ENCODE assay signal across 20 mouse cellular contexts in genomic region chr11:11727936-11728556, GRCm38 (mm10). TPM values are rescaled to one million over a fixed set of nuclear protein-coding genes. Genes with fewer than 3 reads are reported as not detected.
DNase-seq lines count a peak whose midpoint lies in the region; ATAC-seq and TF ChIP-seq lines count a peak whose summit lies in the region.
"Had no signal": no experiment of that assay in that cellular context is flagged by ENCODE, and none has a peak within 500 bp of the region (broad histone marks: within the 10 kb centered on the region; RNA-seq: fewer than 3 reads in every experiment).

No protein-coding gene starts in this region.

- no peak for TF ChIP-seq EP300 in CH12.LX (IDR thresholded peaks at IDR 0.05; ENCODE audit: low read length)
- peak; percentile 86 for TF ChIP-seq EP300 in liver, postnatal 0 days (IDR thresholded peaks at IDR 0.05; ENCODE audit: low read depth)

- H3K27ac ChIP-seq in heart, embryonic 11.5 days (ENCODE audit: low read depth, low read length): peak overlapping the region; percentile 91
- peak overlapping the region; percentile 8 for H3K27ac ChIP-seq in CH12.LX (ENCODE audit: insufficient read depth, low read depth)
- peak overlapping the region; percentile 94 for H3K27ac ChIP-seq in liver, postnatal 0 days (ENCODE audit: low read depth)
- H3K27ac ChIP-seq in embryonic facial prominence, embryonic 10.5 days (replicated peaks): no peak overlapping the region
- H3K27ac ChIP-seq in hindbrain, embryonic 11.5 days (ENCODE audit: low read depth, low read length): no peak overlapping the region
- H3K27ac ChIP-seq: forebrain, embryonic 13.5 days; hindbrain, postnatal 0 days; limb, embryonic 13.5 days; midbrain, embryonic 12.5 days; neural tube, embryonic 15.5 days had no signal

- TF ChIP-seq RAD21 in CH12.LX (IDR thresholded peaks at IDR 0.05; ENCODE audit: low read depth, low read length): no peak

- no peak overlapping the region for H3K9ac ChIP-seq in heart, embryonic 11.5 days (ENCODE audit: low read depth, low read length)
- H3K9ac ChIP-seq in CH12.LX (ENCODE audit: insufficient read depth, low read depth): no peak overlapping the region
- H3K9ac ChIP-seq in liver, postnatal 0 days (replicated peaks): no peak overlapping the region
- no peak overlapping the region for H3K9ac ChIP-seq in hindbrain, embryonic 11.5 days (ENCODE audit: low read depth, low read length)
- H3K9ac ChIP-seq: forebrain, embryonic 13.5 days; heart, embryonic 13.5 days; limb, embryonic 13.5 days; midbrain, embryonic 12.5 days; neural tube, embryonic 15.5 days had no signal

- H3K9me3 ChIP-seq in heart, embryonic 11.5 days (replicated peaks; ENCODE audit: control insufficient read depth, low read length): no peaks in the 10 kb centered on the region
- H3K9me3 ChIP-seq in CH12.LX (replicated peaks; ENCODE audit: low read length): peaks cover 4% of the 10 kb centered on the region
- no peaks in the 10 kb centered on the region for H3K9me3 ChIP-seq in liver, postnatal 0 days (ENCODE audit: low read length)
- H3K9me3 ChIP-seq in embryonic facial prominence, embryonic 10.5 days: no peaks in the 10 kb centered on the region
- no peaks in the 10 kb centered on the region for H3K9me3 ChIP-seq in hindbrain, embryonic 11.5 days (ENCODE audit: control insufficient read depth, low read length)
- H3K9me3 ChIP-seq: forebrain, embryonic 13.5 days; heart, embryonic 13.5 days; limb, embryonic 13.5 days; midbrain, embryonic 12.5 days; neural tube, embryonic 15.5 days had no signal

- TF ChIP-seq POLR2A in CH12.LX (IDR thresholded peaks at IDR 0.05; ENCODE audit: low read depth, low read length): no peak

- no peaks in the 10 kb centered on the region for H3K27me3 ChIP-seq in heart, embryonic 11.5 days (ENCODE audit: control insufficient read depth, insufficient read depth, low read length)
- no peaks in the 10 kb centered on the region for H3K27me3 ChIP-seq in CH12.LX (replicated peaks)
- H3K27me3 ChIP-seq in liver, postnatal 0 days (ENCODE audit: insufficient read depth, low read length): no peaks in the 10 kb centered on the region
- no peaks in the 10 kb centered on the region for H3K27me3 ChIP-seq in embryonic facial prominence, embryonic 10.5 days (replicated peaks; ENCODE audit: low read depth, poor library complexity, severe bottlenecking)
- H3K27me3 ChIP-seq in hindbrain, embryonic 11.5 days (ENCODE audit: control insufficient read depth, insufficient read depth, low read length): no peaks in the 10 kb centered on the region
- H3K27me3 ChIP-seq: forebrain, embryonic 13.5 days; heart, embryonic 13.5 days; limb, embryonic 13.5 days; midbrain, embryonic 12.5 days; neural tube, embryonic 15.5 days had no signal

- in situ Hi-C loops in CH12.LX (cut with MboI; ENCODE audit: low pct_ligation_motif_present, low pct_unique_long_range_greater_than_20kb, low sequenced_read_pairs): no loop called here

- H3K4me2 ChIP-seq in heart, embryonic 11.5 days: no peak overlapping the region
- no peak overlapping the region for H3K4me2 ChIP-seq in CH12.LX (ENCODE audit: insufficient read depth, low read depth, poor library complexity, severe bottlenecking)
- H3K4me2 ChIP-seq in liver, postnatal 0 days (ENCODE audit: low read depth, low read length): no peak overlapping the region
- no peak overlapping the region for H3K4me2 ChIP-seq in hindbrain, embryonic 11.5 days (replicated peaks; ENCODE audit: low read depth, low read length)
- H3K4me2 ChIP-seq: forebrain, embryonic 13.5 days; heart, embryonic 13.5 days; limb, embryonic 13.5 days; midbrain, embryonic 12.5 days; neural tube, embryonic 15.5 days had no signal

- whole genome bisulfite sequencing in heart, embryonic 11.5 days (ENCODE audit: insufficient replicate concordance): 81% methylated on average over 10 of the region's 10 CpGs
- 71% methylated on average over 10 of the region's 10 CpGs for WGBS in liver, postnatal 0 days (ENCODE audit: insufficient replicate concordance)
- 90% methylated on average over 10 of the region's 10 CpGs for WGBS in embryonic facial prominence, embryonic 10.5 days
- WGBS in hindbrain, embryonic 11.5 days: 89% methylated on average over 10 of the region's 10 CpGs

- H3K36me3 ChIP-seq in heart, embryonic 11.5 days (ENCODE audit: control insufficient read depth, insufficient read depth, low read length): no peaks in the 10 kb centered on the region
- H3K36me3 ChIP-seq in CH12.LX (replicated peaks in 1 of 2; ENCODE audit: control insufficient read depth in 1 of 2, insufficient read depth in 1 of 2, low read length in 1 of 2): peaks cover 23 to 72% of the 10 kb centered on the region in 2 experiments
- peaks cover 9% of the 10 kb centered on the region; the same call in 1 of the 2 replicates for H3K36me3 ChIP-seq in liver, postnatal 0 days (replicated peaks; ENCODE audit: insufficient read depth, low read length)
- no peaks in the 10 kb centered on the region for H3K36me3 ChIP-seq in embryonic facial prominence, embryonic 10.5 days (replicated peaks)
- no peaks in the 10 kb centered on the region for H3K36me3 ChIP-seq in hindbrain, embryonic 11.5 days (ENCODE audit: control insufficient read depth, insufficient read depth, low read length)
- H3K36me3 ChIP-seq: heart, embryonic 13.5 days; limb, embryonic 13.5 days; midbrain, embryonic 12.5 days; neural tube, embryonic 15.5 days had no signal

- DNase-seq in heart, postnatal 14 days: no peak
- DNase-seq in CH12.LX (ENCODE audit: extremely low read depth): no peak
- peak; percentile 48 for DNase-seq in induced T-regulatory cell, adult 2 months (ENCODE audit: low read depth)
- DNase-seq in liver, postnatal 0 days: no peak
- DNase-seq in embryonic facial prominence, embryonic 10.5 days (ENCODE audit: low spot score): no peak
- no peak for DNase-seq in hindbrain, embryonic 11.5 days (ENCODE audit: low spot score)
- no peak for DNase-seq in lung, postnatal 4 days
- DNase-seq: adrenal gland, postnatal 25 days; cerebellum, adult 9-11 months; heart, postnatal 4 days; kidney, adult 18-20 months; kidney, postnatal 25 days had no signal

- intact Hi-C loops in heart, postnatal 14 days (cut with DNase I): no loop called here

- dilution Hi-C loops in CH12.LX (cut with MboI; ENCODE audit: extremely low pct_ligation_motif_present, extremely low pct_unique_long_range_greater_than_20kb, low sequenced_read_pairs): no loop called here

- 0 out of 2 replicates have a peak, but pooled peaks cover 2% of the 10 kb centered on the region for H3K4me1 ChIP-seq in heart, embryonic 11.5 days (ENCODE audit: control insufficient read depth, insufficient read depth, low read length)
- peaks cover 61 to 99% of the 10 kb centered on the region in 2 experiments for H3K4me1 ChIP-seq in CH12.LX (ENCODE audit: control insufficient read depth in 1 of 2, insufficient read depth in 2 of 2)
- H3K4me1 ChIP-seq in liver, postnatal 0 days (ENCODE audit: insufficient read depth): peaks cover 67% of the 10 kb centered on the region
- no peaks in the 10 kb centered on the region for H3K4me1 ChIP-seq in embryonic facial prominence, embryonic 10.5 days
- H3K4me1 ChIP-seq in hindbrain, embryonic 11.5 days (replicated peaks; ENCODE audit: control insufficient read depth, insufficient read depth, low read length): no peaks in the 10 kb centered on the region
- H3K4me1 ChIP-seq: forebrain, embryonic 13.5 days; heart, embryonic 13.5 days; limb, embryonic 13.5 days; midbrain, embryonic 12.5 days; neural tube, embryonic 15.5 days had no signal

- ATAC-seq in heart, embryonic 11.5 days (replicated peaks; ENCODE audit: insufficient number of reproducible peaks, low FRiP score, low TSS enrichment): no peak
- ATAC-seq in liver, postnatal 0 days: no peak
- no peak for ATAC-seq in hindbrain, embryonic 11.5 days (ENCODE audit: low FRiP score)
- ATAC-seq: forebrain, embryonic 13.5 days; hindbrain, postnatal 0 days; lung, postnatal 0 days had no signal

- H3K79me2 ChIP-seq in CH12.LX (replicated peaks; ENCODE audit: control insufficient read depth, extremely low read depth, insufficient read depth, poor library complexity, severe bottlenecking): peaks cover 92% of the 10 kb centered on the region

- H3K4me3 ChIP-seq in heart, embryonic 11.5 days (ENCODE audit: low read depth, low read length): no peak overlapping the region
- no peak overlapping the region for H3K4me3 ChIP-seq in CH12.LX (replicated peaks in 1 of 3; ENCODE audit: low read depth in 2 of 3, low read length in 2 of 3, poor library complexity in 1 of 3)
- H3K4me3 ChIP-seq in liver, postnatal 0 days (ENCODE audit: low read depth, low read length): no peak overlapping the region
- H3K4me3 ChIP-seq in embryonic facial prominence, embryonic 10.5 days: no peak overlapping the region
- no peak overlapping the region for H3K4me3 ChIP-seq in hindbrain, embryonic 11.5 days (ENCODE audit: low read depth, low read length)
- H3K4me3 ChIP-seq: forebrain, embryonic 13.5 days; heart, embryonic 13.5 days; limb, embryonic 13.5 days; midbrain, embryonic 12.5 days; neural tube, embryonic 15.5 days had no signal

- TF ChIP-seq CTCF in CH12.LX (conservative IDR thresholded peaks at IDR 0.05 in 1 of 2, IDR thresholded peaks at IDR 0.05 in 1 of 2; ENCODE audit: low read depth in 2 of 2, low read length in 2 of 2): no peak
- no peak for TF ChIP-seq CTCF in liver, postnatal 0 days (IDR thresholded peaks at IDR 0.05; ENCODE audit: low read depth)

TF ChIP-seq in CH12.LX, 34 proteins besides CTCF, POLR2A, EP300 and RAD21 (continues in another document):
- TF ChIP-seq ZKSCAN1 (IDR thresholded peaks at IDR 0.05; ENCODE audit: borderline replicate concordance, low read depth, low read length) (no peak), MYC (IDR thresholded peaks at IDR 0.05; ENCODE audit: low read depth, low read length) (no peak), SIN3A (IDR thresholded peaks at IDR 0.05; ENCODE audit: low read length) (no peak), E2F4 (IDR thresholded peaks at IDR 0.05; ENCODE audit: insufficient replicate concordance, low read depth, low read length) (no peak), MAZ (IDR thresholded peaks at IDR 0.05; ENCODE audit: low read depth, low read length) (no peak), IRF4 (IDR thresholded peaks at IDR 0.05; ENCODE audit: low read depth, low read length) (no peak), NELFE (IDR thresholded peaks at IDR 0.05; ENCODE audit: low read depth, low read length) (no peak), MAX (IDR thresholded peaks at IDR 0.05; ENCODE audit: low read length) (no peak), USF2 (conservative IDR thresholded peaks at IDR 0.05; ENCODE audit: low read depth, low read length) (no peak)

RNA-seq across cellular contexts. Expression of gene Ikzf1, which starts 43.2 kb away (rescaled TPM):
- polyA plus RNA-seq in heart, embryonic 11.5 days (2014; fragmentation: Nextera tagmentation; extraction: Ambion mirVana): 7.0 and 7.6 TPM in 2 replicates
- total RNA-seq in heart, postnatal 14 days (2021): 10 to 100 TPM in 1 of 2 experiments, 1 to 10 TPM in 1; 2.2 to 10.4 TPM
- total RNA-seq in CH12.LX (2012; rRNA removed) (44.0 and 51.2 TPM in 2 replicates), CH12.LX (2014; rRNA removed) (27.8 and 33.1 TPM in 2 replicates)
- 56.8 and 68.7 TPM in 2 replicates for polyA plus RNA-seq in CH12.LX (2012; ENCODE audit: insufficient read length, low read depth)
- polyA plus RNA-seq in liver, postnatal 0 days (2015; fragmentation: Nextera tagmentation; extraction: Ambion mirVana): 11.6 and 12.5 TPM in 2 replicates
- 2.2 and 3.1 TPM in 2 replicates for polyA plus RNA-seq in embryonic facial prominence, embryonic 10.5 days (2016; fragmentation: Nextera tagmentation; extraction: Ambion mirVana)
- 2.3 and 3.5 TPM in 2 replicates for polyA plus RNA-seq in hindbrain, embryonic 11.5 days (2014; fragmentation: Nextera tagmentation; extraction: Ambion mirVana)

Comparison
In these comparisons a context has a peak if more than half of its experiments do, and no peak if none do; other contexts are left out.
1. H3K27ac ChIP-seq: peak in heart, embryonic 11.5 days (single experiment), CH12.LX (single experiment) and liver, postnatal 0 days (single experiment); none in embryonic facial prominence, embryonic 10.5 days (single experiment) and hindbrain, embryonic 11.5 days (single experiment).